Mouse (Mus musculus) lung, postnatal 0 days (tissue): ENCODE results near the gene Thap4. TPM values are rescaled to one million over a fixed set of nuclear protein-coding genes. Genes with fewer than 3 reads are reported as not detected.
A peak's percentile ranks its signal among the peaks of the same experiment; 100 is the strongest.

Experiments used
- ATAC-seq: fragments of 200-750 bp; cut with Nextera tagmentation; 2 replicates; pipeline ENCODE4 v1.8.0; 2017; ENCODE audit warnings: moderate library complexity
- DNase-seq: peaks from one replicate; pipeline ENCODE4 v3.0.0-alpha.2; 2016; ENCODE audit warnings: low spot score
- H3K27ac ChIP-seq: fragments of 300-500 bp; sonication (generic); 2 replicates; pipeline ENCODE4 v1.5.1; 2014; ENCODE audit warnings: antibody characterized with exemption, mild to moderate bottlenecking, low read length, mixed read lengths
- H3K27me3 ChIP-seq: fragments of 300-500 bp; sonication (generic); replicated peaks from 2 replicates; pipeline ENCODE4 v1.6.1; 2014; ENCODE audit warnings: low read length, mixed read lengths; ENCODE audit not compliant: insufficient read depth
- H3K36me3 ChIP-seq: fragments of 300-500 bp; sonication (generic); 2 replicates; pipeline ENCODE4 v1.6.1; 2014; ENCODE audit warnings: low read length, mixed read lengths; ENCODE audit not compliant: insufficient read depth
- H3K4me1 ChIP-seq: fragments of 300-500 bp; sonication (generic); 2 replicates; pipeline ENCODE4 v1.6.1; 2014; ENCODE audit warnings: antibody characterized with exemption, low read depth, low read length, mixed read lengths; ENCODE audit not compliant: insufficient read depth
- H3K4me2 ChIP-seq: fragments of 300-500 bp; sonication (generic); replicated peaks from 2 replicates; pipeline ENCODE4 v1.6.1; 2014; ENCODE audit warnings: low read depth, mild to moderate bottlenecking, low read length, moderate library complexity, mixed read lengths
- H3K4me3 ChIP-seq: fragments of 300-500 bp; sonication (generic); 2 replicates; pipeline ENCODE4 v1.5.1; 2014; ENCODE audit warnings: low read depth, low read length
- H3K9ac ChIP-seq: fragments of 300-500 bp; sonication (generic); replicated peaks from 2 replicates; pipeline ENCODE4 v1.6.1; 2014; ENCODE audit warnings: low read depth, mild to moderate bottlenecking
- H3K9me3 ChIP-seq: fragments of 300-500 bp; sonication (generic); 2 replicates; pipeline ENCODE4 v1.6.1; 2016; ENCODE audit warnings: low read length, mixed read lengths
- CTCF ChIP-seq: IDR thresholded peaks from 2 replicates; pipeline ENCODE4 v1.5.1; 2016; ENCODE audit warnings: antibody characterized with exemption, mild to moderate bottlenecking
- EP300 ChIP-seq: IDR thresholded peaks from 2 replicates; pipeline ENCODE4 v1.6.1; 2016; ENCODE audit warnings: antibody characterized with exemption, mild to moderate bottlenecking, control low read depth
- WGBS: fragments of 180-500 bp; shearing (Covaris S2); extraction: QIAGEN DNeasy Blood & Tissue Kit; methylation state at CpG from one replicate; pipeline ENCODE4 v1.1.7; 2014; 5-methylcytosine and 5-hydroxymethylcytosine counted together
- polyA plus RNA-seq: library from polyadenylated mRNA; unstranded; fragments of >200 nt; fragmentation: Nextera tagmentation; extraction: Ambion mirVana; gene quantifications from 2 replicates; pipeline ENCODE4 v1.2.1, GENCODE M21; 2015

Gene Thap4
- polyA plus RNA-seq, 1 experiment from 2014 or later: 34.4 TPM

DNA sequence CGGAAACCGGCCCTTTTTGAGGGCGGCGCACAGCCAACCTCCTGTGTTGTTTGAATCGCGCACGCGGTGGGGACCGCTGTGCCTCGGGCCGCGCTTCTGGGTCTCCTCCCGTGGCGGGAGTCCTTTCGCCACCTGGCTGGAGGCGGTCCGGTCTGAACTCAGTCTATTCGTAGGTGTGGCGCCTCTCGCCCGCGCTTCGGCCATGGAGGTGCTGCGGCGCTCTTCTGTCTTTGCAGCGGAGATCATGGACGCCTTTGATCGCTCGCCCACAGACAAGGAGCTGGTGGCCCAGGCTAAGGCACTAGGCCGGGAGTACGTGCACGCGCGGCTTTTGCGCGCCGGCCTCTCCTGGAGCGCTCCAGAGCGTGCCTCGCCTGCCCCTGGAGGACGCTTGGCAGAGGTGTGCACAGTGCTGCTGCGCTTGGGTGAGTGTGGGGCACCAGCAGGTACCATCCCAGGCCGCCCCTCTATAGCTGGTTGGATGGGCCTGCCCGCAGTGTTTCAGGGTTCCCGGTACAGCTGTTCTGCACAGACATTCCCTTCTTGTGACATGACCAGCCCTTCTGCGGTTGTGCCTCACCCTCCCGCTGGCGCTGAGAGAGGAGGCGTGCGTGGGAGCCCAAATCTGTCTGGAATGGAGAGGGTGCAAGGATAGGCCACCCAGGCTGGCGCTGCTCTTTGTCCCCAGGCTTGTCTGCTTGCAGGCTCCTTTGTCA lies 68.3 kb downstream of the Thap4 start:
- H3K4me3 ChIP-seq: peak overlapping the region; percentile 62
- H3K27me3 ChIP-seq: no peaks in the 10 kb centered on the region
- H3K27ac ChIP-seq: no peak overlapping the region
- H3K4me1 ChIP-seq: no peaks in the 10 kb centered on the region
- 2% methylated on average over 51 of the region's 51 CpGs for WGBS
- DNase-seq: peak; percentile 75
- no peaks in the 10 kb centered on the region for H3K9me3 ChIP-seq
- H3K9ac ChIP-seq: peak overlapping the region; percentile 2; the same call in 1 of the 2 replicates
- TF ChIP-seq CTCF (peak; percentile 69), EP300 (no peak)
- peak overlapping the region; percentile 62 for H3K4me2 ChIP-seq
- ATAC-seq: peak; percentile 82
- H3K36me3 ChIP-seq: no peaks in the 10 kb centered on the region

GRCm38 (mm10) chr1:93685401-93686244 lies 69.0 kb downstream of the Thap4 start, which contains the start of gene Bok:
Bok (plus strand) TSS chr1:93685660.
- 1% methylated on average over 61 of the region's 78 CpGs for WGBS
- peak; percentile 80 for DNase-seq

GRCm38 (mm10) chr1:93679889-93680568 lies 74.6 kb downstream of the Thap4 start:
- Histone ChIP-seq H3K36me3 (no peaks in the 10 kb centered on the region), H3K4me1 (no peaks in the 10 kb centered on the region), H3K27ac (no peak overlapping the region), H3K4me2 (no peak overlapping the region), H3K9me3 (no peaks in the 10 kb centered on the region), H3K4me3 (no peak overlapping the region), H3K27me3 (no peaks in the 10 kb centered on the region), H3K9ac (no peak overlapping the region)
- TF ChIP-seq CTCF (no peak), EP300 (peak; percentile 55)
- DNase-seq: peak; percentile 72
- 21% methylated on average over 7 of the region's 7 CpGs for WGBS
- ATAC-seq: peak; percentile 88

More at GRCm38 (mm10) chr1:93685401-93686244, 69.0 kb downstream of the Thap4 start, which contains the start of gene Bok:
- Histone ChIP-seq H3K36me3 (no peaks in the 10 kb centered on the region), H3K9ac (peak within 1 kb of the TSS; percentile 8; the same call in 1 of the 2 replicates), H3K4me2 (peak within 1 kb of the TSS; percentile 62), H3K27me3 (no peaks in the 10 kb centered on the region), H3K27ac (no peak within 1 kb of the TSS), H3K4me1 (no peaks in the 10 kb centered on the region), H3K4me3 (peak within 1 kb of the TSS; percentile 62), H3K9me3 (no peaks in the 10 kb centered on the region)
- peak; percentile 66 for ATAC-seq
- TF ChIP-seq EP300 (no peak), CTCF (no peak; the same call in none of the 2 replicates)

- Histone ChIP-seq H3K9me3 (no peaks in the 10 kb centered on the region), H3K4me1 (no peaks in the 10 kb centered on the region), H3K4me2 (no peak overlapping the region), H3K27me3 (no peaks in the 10 kb centered on the region), H3K4me3 (no peak overlapping the region), H3K27ac (no peak overlapping the region), H3K36me3 (no peaks in the 10 kb centered on the region), H3K9ac (no peak overlapping the region)
- DNase-seq (peak; percentile 76), ATAC-seq (peak; percentile 60)
- WGBS: 30% methylated on average over 2 of the region's 2 CpGs
- no peak for TF ChIP-seq CTCF
- no peak for TF ChIP-seq EP300
These were observed 76.3 kb downstream of the Thap4 start for GRCm38 (mm10) chr1:93678386-93678785.

DNA sequence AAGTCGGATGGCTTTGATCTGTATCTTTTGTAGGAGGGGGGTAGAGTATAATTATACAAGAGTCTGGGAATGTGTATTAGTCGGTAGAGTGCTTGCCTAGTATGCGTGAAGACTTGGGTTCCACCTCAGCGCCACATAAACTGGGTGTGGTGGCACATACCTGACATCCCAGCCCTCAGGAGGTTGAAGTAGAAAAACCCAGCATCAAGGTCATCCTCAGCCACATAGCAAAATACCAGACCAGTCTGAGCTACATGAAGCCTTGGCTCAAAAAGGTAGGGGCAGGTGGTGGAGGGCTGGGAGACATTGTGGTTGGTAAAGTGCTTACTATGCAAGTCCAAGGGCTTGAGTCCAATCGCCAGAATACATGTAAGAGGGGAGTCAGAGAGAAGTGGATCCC lies 82.0 kb downstream of the Thap4 start:
- ATAC-seq (no peak), DNase-seq (no peak)
- WGBS: 79% methylated on average over 5 of the region's 5 CpGs
- Histone ChIP-seq H3K4me1 (peaks cover 10% of the 10 kb centered on the region; the same call in 1 of the 2 replicates), H3K27me3 (no peaks in the 10 kb centered on the region), H3K4me3 (no peak overlapping the region), H3K9ac (no peak overlapping the region), H3K4me2 (no peak overlapping the region), H3K27ac (no peak overlapping the region), H3K9me3 (no peaks in the 10 kb centered on the region), H3K36me3 (no peaks in the 10 kb centered on the region)
- TF ChIP-seq CTCF: no peak
- no peak for TF ChIP-seq EP300

- Histone ChIP-seq H3K9ac (no peak overlapping the region), H3K4me3 (no peak overlapping the region), H3K4me2 (no peak overlapping the region), H3K9me3 (no peaks in the 10 kb centered on the region), H3K27ac (no peak overlapping the region), H3K27me3 (no peaks in the 10 kb centered on the region), H3K4me1 (peaks cover 10% of the 10 kb centered on the region; the same call in 1 of the 2 replicates), H3K36me3 (no peaks in the 10 kb centered on the region)
- DNase-seq (no peak), ATAC-seq (no peak)
- no peak for TF ChIP-seq CTCF
- no peak for TF ChIP-seq EP300
These were observed 84.7 kb downstream of the Thap4 start for GRCm38 (mm10) chr1:93669941-93670340.
